Mouse (Mus musculus) lung, postnatal 36 days (tissue): ENCODE measurements around the gene Hoxa9.

Source experiments
- DNase-seq: peaks from one replicate; pipeline ENCODE4 v3.0.0; 2022; ENCODE audit warnings: mixed read lengths

The Hoxa9 gene

DNA sequence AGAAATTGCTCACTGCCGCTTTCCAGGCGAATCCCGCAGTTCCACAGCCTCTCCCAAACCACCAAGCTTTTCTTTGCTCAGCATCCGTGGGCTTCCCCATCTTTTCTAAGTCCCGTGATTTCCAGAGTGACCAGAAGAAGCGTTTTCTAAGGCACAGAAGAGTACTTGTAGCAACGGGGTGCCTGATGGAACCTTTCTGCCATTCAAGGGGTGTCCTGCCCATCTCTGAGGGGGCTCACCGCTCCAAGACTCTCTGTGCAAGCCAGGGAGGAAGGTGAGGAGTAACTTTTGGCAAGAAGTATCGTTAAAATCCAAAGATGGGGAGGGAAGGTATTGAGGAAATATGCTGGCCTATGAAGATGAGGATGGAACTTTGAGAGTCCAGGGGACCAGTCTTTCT is 53.1 kb downstream of the Hoxa9 start:
- no peak for DNase-seq

DNA sequence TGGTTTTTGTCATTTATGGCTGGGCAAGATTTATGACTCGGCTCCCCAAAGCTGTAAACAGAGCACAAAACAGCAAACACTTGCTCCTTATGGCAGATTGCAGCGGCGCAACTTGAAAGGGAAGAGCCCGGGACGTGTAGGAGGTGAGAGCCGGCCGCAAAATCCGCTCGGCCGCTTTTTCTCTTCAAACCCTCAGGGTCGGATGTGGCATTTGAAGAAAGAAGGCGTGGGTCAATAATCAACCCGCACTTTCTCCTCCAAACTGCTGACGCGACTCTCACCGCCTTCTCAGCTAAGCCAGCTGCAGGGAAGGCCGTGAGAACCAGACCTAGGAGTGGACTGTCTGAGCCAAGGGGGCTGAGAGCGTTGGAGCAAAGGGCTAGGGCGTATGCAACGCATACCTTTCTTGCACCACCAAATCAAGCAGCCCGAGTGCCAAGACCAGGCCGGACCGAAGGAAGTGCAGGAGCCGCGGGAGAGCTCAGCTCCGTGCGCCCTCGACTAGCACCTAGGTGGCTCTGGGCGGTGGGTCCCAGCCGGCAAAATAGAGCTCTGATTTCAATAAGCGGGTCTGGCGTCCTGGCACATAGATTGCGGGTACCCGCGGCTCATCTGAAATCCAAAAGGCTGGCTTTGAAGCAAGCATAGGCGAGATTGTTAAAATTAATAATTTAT is 53.7 kb downstream of the Hoxa9 start, which contains the start of gene 5730596B20Rik:
5730596B20Rik (plus strand) TSS at position 438 of the 675 bp plus-strand sequence.
- no peak for DNase-seq

DNA sequence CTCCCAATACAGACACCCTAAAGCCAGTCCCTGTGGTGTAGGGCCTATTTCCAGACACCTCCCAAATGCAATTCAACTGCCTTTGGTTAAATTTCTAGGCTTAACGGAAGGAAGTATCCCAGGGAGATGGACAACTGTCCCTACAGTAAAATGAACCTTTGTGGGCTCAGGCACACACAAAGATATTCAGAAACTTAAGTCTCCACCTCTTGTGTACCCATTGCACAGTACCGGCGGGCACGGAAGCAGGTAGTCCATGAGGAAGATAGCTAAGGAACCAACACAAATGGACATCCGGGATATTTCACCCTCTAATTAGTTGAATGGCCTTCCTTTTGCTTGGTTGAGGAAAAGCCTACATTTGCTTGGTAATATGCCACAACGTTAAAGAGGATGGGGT is 54.5 kb downstream of the Hoxa9 start:
- no peak for DNase-seq

DNA sequence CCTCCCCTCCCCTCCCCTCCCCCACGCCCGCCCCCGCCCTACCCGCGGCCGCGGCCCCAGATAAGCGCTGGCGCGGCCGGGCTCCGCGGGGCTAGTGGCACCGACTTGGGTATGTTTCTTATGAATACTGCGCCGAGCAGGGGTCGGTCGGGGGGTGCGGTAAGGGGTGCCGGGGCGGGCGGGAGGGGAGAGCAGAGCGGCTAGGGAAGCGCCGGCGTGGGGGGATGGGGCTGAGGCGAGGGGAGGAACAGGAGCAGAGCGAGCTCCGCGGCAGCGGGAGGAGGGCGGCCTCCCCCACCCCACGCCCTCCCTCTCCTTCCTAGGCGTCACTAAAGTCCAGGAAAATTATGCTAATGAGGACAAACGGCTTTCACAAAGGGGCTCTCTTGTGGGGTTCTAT is 55.0 kb downstream of the Hoxa9 start:
- peak; percentile 54 for DNase-seq

DNA sequence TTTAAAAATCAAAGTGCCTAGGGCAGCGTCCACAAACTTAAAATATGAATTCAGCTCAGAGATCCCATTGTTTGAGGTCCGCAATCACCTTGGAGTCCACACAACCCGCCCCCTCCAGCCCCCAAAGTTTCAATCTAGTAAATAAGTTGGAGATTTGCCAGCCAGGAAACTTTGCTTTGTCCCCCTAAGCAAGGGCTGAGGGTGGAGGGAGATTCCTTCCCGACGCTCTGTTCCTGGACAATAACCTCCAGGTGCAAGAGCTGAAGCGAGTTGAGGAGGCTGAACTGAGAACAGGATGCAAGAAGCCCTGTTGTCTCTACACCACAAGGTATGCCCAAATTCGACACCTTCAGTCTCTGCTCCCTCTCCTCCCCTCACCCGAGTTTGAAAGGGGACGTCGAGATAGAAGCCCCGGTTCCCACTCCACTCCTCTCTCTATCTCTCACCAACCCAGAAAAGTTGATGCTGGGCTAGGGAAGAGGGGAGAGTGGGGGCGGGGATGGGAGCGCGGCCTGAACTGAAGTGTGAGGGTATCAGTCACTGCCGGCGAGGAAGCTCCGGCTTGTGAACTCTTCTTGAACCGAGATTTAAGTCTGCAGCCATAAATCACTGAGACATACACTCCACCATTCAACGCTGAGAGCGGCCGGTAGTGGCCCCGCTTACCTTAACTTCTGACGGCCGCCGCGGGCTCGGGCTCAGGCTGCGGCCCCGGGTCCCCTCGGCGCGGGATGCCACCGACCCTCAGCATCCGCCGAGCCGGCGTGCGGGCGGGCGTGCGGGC is 55.7 kb downstream of the Hoxa9 start:
- DNase-seq, result peak; percentile 56

DNA sequence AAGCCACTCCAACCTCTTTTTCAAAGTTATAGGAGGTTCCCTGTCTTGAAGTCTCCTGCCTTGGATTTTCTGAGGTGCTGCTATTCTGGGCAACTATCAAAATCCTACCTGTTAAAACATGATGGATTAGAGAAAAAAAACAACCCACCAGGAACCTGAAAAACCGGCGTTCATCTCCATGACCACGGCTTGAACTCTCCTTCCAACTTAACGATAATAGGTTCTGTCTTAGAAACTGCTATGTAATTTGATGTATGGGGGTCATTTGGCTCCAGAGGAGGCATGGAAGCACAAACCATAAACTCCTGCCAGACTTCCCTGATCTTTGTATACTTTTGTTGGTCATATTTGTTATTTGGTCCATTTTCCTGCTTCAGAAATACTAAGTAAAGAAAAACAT is 57.2 kb downstream of the Hoxa9 start:
- no peak for DNase-seq
